Mouse (Mus musculus): ENCODE data around the gene 4930579F01Rik. TPM values are rescaled to one million over a fixed set of nuclear protein-coding genes. Genes with fewer than 3 reads are reported as not detected.

Gene 4930579F01Rik
- polyA plus RNA-seq, 1 experiment from 2014 or later, result not detected

GRCm38 (mm10) chr3:138222952-138223351 lies 29.3 kb upstream of the 4930579F01Rik start:
- 56% methylated on average over 5 of the region's 5 CpGs for WGBS

DNA sequence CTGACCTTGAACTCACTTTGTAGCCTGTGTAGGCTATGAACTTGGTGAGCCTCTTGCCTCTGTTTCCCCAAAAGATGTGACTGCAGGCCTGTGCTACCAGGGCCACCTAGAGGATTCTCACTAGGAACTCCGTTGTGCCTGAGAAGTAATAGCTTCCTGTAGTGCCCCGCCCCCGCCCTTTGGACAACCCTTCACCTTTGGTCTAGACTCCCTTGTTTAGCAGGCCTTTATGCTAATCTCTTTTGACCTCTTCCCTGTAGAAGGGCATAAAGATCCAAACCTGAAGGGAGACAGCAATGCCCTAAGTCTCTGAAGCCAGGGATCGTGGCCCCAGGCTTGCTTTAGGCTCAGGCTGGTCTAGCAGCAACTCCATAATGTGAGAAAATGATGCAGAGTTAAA lies 28.9 kb upstream of the 4930579F01Rik start:
- Histone ChIP-seq H3K9ac (ENCODE audit: low read length) (no peak overlapping the region), H3K4me3 (ENCODE audit: low read depth, low read length) (no peak overlapping the region), H3K36me3 (ENCODE audit: control insufficient read depth, insufficient read depth, low read length) (no peaks in the 10 kb centered on the region), H3K27me3 (ENCODE audit: control insufficient read depth, insufficient read depth, low read length) (no peaks in the 10 kb centered on the region), H3K27ac (ENCODE audit: low read depth, low read length) (no peak overlapping the region), H3K4me1 (ENCODE audit: control insufficient read depth, insufficient read depth, low read length) (peaks cover 6% of the 10 kb centered on the region), H3K9me3 (ENCODE audit: control insufficient read depth, low read length) (no peaks in the 10 kb centered on the region), H3K4me2 (no peak overlapping the region)
- no peak for ATAC-seq (ENCODE audit: low FRiP score)
- DNase-seq (ENCODE audit: low spot score, missing footprints), result no peak
- 68% methylated on average over 4 of the region's 4 CpGs for WGBS

More at GRCm38 (mm10) chr3:138222952-138223351, 29.3 kb upstream of the 4930579F01Rik start:
- H3K9me3 ChIP-seq (ENCODE audit: control insufficient read depth, low read length), result no peaks in the 10 kb centered on the region
- H3K4me2 ChIP-seq, result no peak overlapping the region
- H3K27me3 ChIP-seq (ENCODE audit: control insufficient read depth, insufficient read depth, low read length), result no peaks in the 10 kb centered on the region
- ATAC-seq (ENCODE audit: low FRiP score), result peak; percentile 63; the same call in 1 of the 2 replicates
- H3K27ac ChIP-seq (ENCODE audit: low read depth, low read length), result no peak overlapping the region
- peaks cover 6% of the 10 kb centered on the region for H3K4me1 ChIP-seq (ENCODE audit: control insufficient read depth, insufficient read depth, low read length)
- H3K36me3 ChIP-seq (ENCODE audit: control insufficient read depth, insufficient read depth, low read length), result no peaks in the 10 kb centered on the region
- no peak overlapping the region for H3K4me3 ChIP-seq (ENCODE audit: low read depth, low read length)
- peak; percentile 87 for DNase-seq (ENCODE audit: low spot score, missing footprints)
- H3K9ac ChIP-seq (ENCODE audit: low read length), result no peak overlapping the region

DNA sequence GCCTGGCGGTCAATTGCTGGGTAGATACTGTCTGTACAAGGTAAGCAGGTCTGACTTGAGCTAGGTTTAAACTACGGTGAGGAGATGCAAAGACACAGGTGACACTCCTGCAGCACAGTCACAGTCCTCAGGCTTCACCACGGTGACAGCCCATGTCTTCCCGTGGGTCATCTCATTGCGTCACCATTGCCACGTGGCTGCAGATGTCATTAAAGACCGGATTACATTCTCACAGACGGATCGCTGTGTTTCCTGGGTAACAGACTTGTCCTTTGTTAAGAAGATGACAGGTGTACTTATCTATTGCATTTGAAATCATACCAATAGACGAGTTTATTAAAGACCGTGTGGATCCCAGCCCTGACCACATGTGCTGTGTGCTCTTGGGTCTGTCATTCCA lies 27.5 kb upstream of the 4930579F01Rik start:
- Histone ChIP-seq H3K9ac (ENCODE audit: low read length) (no peak overlapping the region), H3K4me3 (ENCODE audit: low read depth, low read length) (no peak overlapping the region), H3K4me1 (ENCODE audit: control insufficient read depth, insufficient read depth, low read length) (peaks cover 4% of the 10 kb centered on the region), H3K36me3 (ENCODE audit: control insufficient read depth, insufficient read depth, low read length) (no peaks in the 10 kb centered on the region), H3K4me2 (no peak overlapping the region), H3K9me3 (ENCODE audit: control insufficient read depth, low read length) (no peaks in the 10 kb centered on the region), H3K27ac (ENCODE audit: low read depth, low read length) (no peak overlapping the region), H3K27me3 (ENCODE audit: control insufficient read depth, insufficient read depth, low read length) (no peaks in the 10 kb centered on the region)
- 81% methylated on average over 11 of the region's 11 CpGs for WGBS
- no peak for ATAC-seq (ENCODE audit: low FRiP score)
- no peak for DNase-seq (ENCODE audit: low spot score, missing footprints)

GRCm38 (mm10) chr3:138217631-138218264 lies 24.1 kb upstream of the 4930579F01Rik start, which contains the start of gene Adh7:
Gene Adh7 (plus strand): TSS chr3:138217760.
- 84% methylated on average over 10 of the region's 10 CpGs for WGBS
- H3K4me1 ChIP-seq (ENCODE audit: control insufficient read depth, insufficient read depth, low read length), result peaks cover 5% of the 10 kb centered on the region; the same call in 1 of the 2 replicates
- no peaks in the 10 kb centered on the region for H3K27me3 ChIP-seq (ENCODE audit: control insufficient read depth, insufficient read depth, low read length)
- DNase-seq (ENCODE audit: low spot score, missing footprints), result no peak
- ATAC-seq (ENCODE audit: low FRiP score), result no peak
- H3K36me3 ChIP-seq (ENCODE audit: control insufficient read depth, insufficient read depth, low read length), result no peaks in the 10 kb centered on the region
- H3K4me3 ChIP-seq (ENCODE audit: low read depth, low read length), result no peak within 1 kb of the TSS
- no peak within 1 kb of the TSS for H3K27ac ChIP-seq (ENCODE audit: low read depth, low read length)
- no peaks in the 10 kb centered on the region for H3K9me3 ChIP-seq (ENCODE audit: control insufficient read depth, low read length)
- no peak within 1 kb of the TSS for H3K9ac ChIP-seq (ENCODE audit: low read length)
- no peak within 1 kb of the TSS for H3K4me2 ChIP-seq

DNA sequence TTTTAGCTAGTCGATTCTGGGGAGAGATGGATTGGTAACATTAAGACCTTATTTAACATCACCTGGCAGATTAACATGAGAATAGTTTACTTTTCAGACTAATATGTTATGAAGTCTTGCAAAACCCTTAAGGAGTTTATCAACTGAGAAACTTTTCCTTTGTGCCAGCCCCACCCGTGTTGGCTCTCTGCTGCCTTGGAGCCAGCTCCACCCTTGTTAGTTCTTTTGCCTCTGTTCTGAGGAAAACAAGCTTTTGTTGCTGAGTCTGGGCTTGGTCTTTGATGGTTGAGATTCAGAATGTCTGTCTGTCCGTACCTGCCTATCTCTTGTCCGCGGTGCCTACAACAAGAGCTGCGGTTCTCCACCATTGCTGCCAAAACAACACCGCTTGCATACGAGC lies 22.5 kb upstream of the 4930579F01Rik start:
- 82% methylated on average over 8 of the region's 8 CpGs for WGBS
- H3K27ac ChIP-seq (ENCODE audit: low read depth, low read length), result no peak overlapping the region
- no peak for ATAC-seq (ENCODE audit: low FRiP score)

GRCm38 (mm10) chr3:138215395-138215989 lies 21.9 kb upstream of the 4930579F01Rik start:
- H3K27me3 ChIP-seq (ENCODE audit: control insufficient read depth, insufficient read depth, low read length), result no peaks in the 10 kb centered on the region
- no peak overlapping the region for H3K4me3 ChIP-seq (ENCODE audit: low read depth, low read length)
- H3K4me1 ChIP-seq (ENCODE audit: control insufficient read depth, insufficient read depth, low read length), result peaks cover 5% of the 10 kb centered on the region; the same call in 1 of the 2 replicates
- H3K9ac ChIP-seq (ENCODE audit: low read length), result no peak overlapping the region
- no peaks in the 10 kb centered on the region for H3K36me3 ChIP-seq (ENCODE audit: control insufficient read depth, insufficient read depth, low read length)
- ATAC-seq (ENCODE audit: low FRiP score) (peak; percentile 81), DNase-seq (ENCODE audit: low spot score, missing footprints) (peak; percentile 89)
- H3K27ac ChIP-seq (ENCODE audit: low read depth, low read length), result no peak overlapping the region
- H3K9me3 ChIP-seq (ENCODE audit: control insufficient read depth, low read length), result no peaks in the 10 kb centered on the region
- H3K4me2 ChIP-seq, result no peak overlapping the region
- WGBS, result 23% methylated on average over 11 of the region's 11 CpGs

More for the DNA sequence above, 22.5 kb upstream of the 4930579F01Rik start:
- Histone ChIP-seq H3K4me1 (ENCODE audit: control insufficient read depth, insufficient read depth, low read length) (peaks cover 5% of the 10 kb centered on the region; the same call in 1 of the 2 replicates), H3K9me3 (ENCODE audit: control insufficient read depth, low read length) (no peaks in the 10 kb centered on the region), H3K4me3 (ENCODE audit: low read depth, low read length) (no peak overlapping the region), H3K4me2 (no peak overlapping the region), H3K36me3 (ENCODE audit: control insufficient read depth, insufficient read depth, low read length) (no peaks in the 10 kb centered on the region), H3K27me3 (ENCODE audit: control insufficient read depth, insufficient read depth, low read length) (no peaks in the 10 kb centered on the region), H3K9ac (ENCODE audit: low read length) (no peak overlapping the region)
- no peak for DNase-seq (ENCODE audit: low spot score, missing footprints)

DNA sequence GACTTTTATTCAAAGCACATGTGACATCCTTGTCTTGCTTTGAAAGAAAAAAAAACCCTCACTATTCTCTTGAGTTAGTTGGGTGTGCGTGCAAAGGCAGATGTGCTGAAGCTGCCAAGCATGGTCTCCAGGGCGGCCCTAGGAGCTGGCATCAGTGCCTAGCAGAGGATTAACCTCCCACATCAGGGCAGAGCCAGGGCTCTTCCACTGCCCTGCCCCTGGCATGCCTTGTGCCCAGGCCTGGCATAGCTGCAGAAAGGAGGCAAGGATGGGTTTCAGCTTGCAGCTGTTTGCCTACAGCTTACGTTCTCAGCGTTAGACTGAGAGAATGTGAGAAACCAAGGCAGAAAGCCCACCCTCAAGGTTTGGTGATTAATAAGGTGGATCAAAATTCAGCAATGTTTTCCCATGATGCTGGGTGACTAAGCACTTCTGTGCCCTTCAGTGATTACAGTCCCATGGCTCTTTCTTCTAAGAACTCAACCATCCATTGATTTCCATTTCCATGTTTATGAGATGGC lies 18.9 kb upstream of the 4930579F01Rik start:
- no peaks in the 10 kb centered on the region for H3K27me3 ChIP-seq (ENCODE audit: control insufficient read depth, insufficient read depth, low read length)
- H3K27ac ChIP-seq (ENCODE audit: low read depth, low read length), result no peak overlapping the region
- no peak overlapping the region for H3K9ac ChIP-seq (ENCODE audit: low read length)
- H3K4me1 ChIP-seq (ENCODE audit: control insufficient read depth, insufficient read depth, low read length), result peaks cover 5% of the 10 kb centered on the region; the same call in 1 of the 2 replicates
- WGBS, result 89% methylated on average over 4 of the region's 4 CpGs
- no peak for ATAC-seq (ENCODE audit: low FRiP score)
- H3K4me2 ChIP-seq, result no peak overlapping the region
- H3K36me3 ChIP-seq (ENCODE audit: control insufficient read depth, insufficient read depth, low read length), result no peaks in the 10 kb centered on the region
- no peak for DNase-seq (ENCODE audit: low spot score, missing footprints)
- H3K9me3 ChIP-seq (ENCODE audit: control insufficient read depth, low read length), result no peaks in the 10 kb centered on the region
- H3K4me3 ChIP-seq (ENCODE audit: low read depth, low read length), result no peak overlapping the region

DNA sequence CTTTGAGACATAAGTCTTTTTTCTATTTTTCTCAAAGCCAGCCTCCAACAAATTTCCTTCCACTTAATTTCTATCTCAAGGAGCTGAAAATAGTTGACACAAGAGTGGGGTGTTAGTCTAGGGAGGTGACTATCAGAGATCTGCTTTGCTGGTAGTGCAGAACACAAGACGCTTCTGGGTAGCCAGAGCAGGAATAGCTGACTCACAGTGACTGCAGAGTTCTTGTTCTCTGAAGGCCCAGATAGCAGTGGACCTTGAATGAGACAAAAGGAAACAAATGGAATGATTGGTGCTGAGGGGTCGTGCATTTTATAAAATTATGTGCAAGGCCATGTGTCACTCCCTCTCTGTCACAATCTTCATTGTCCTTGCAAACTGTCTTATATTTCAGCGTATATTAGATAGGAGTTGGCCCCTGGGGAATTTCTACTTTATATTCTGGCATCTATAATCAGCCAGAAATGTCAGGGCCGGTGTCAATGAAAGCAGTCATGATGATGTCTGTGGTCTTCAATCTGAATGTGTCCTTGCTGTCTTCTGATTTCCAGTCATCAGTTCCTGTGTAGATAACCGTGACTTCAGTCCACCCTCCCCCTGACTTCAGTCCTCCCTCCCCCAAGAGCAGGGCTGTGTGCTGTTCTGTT lies 16.9 kb upstream of the 4930579F01Rik start:
- no peak overlapping the region for H3K4me3 ChIP-seq (ENCODE audit: low read depth, low read length)
- no peaks in the 10 kb centered on the region for H3K36me3 ChIP-seq (ENCODE audit: control insufficient read depth, insufficient read depth, low read length)
- ATAC-seq (ENCODE audit: low FRiP score) (no peak), DNase-seq (ENCODE audit: low spot score, missing footprints) (no peak)
- H3K4me2 ChIP-seq, result no peak overlapping the region
- H3K27ac ChIP-seq (ENCODE audit: low read depth, low read length), result no peak overlapping the region
- H3K9me3 ChIP-seq (ENCODE audit: control insufficient read depth, low read length), result no peaks in the 10 kb centered on the region
- H3K27me3 ChIP-seq (ENCODE audit: control insufficient read depth, insufficient read depth, low read length), result no peaks in the 10 kb centered on the region
- H3K9ac ChIP-seq (ENCODE audit: low read length), result no peak overlapping the region
- peaks cover 4% of the 10 kb centered on the region; the same call in 1 of the 2 replicates for H3K4me1 ChIP-seq (ENCODE audit: control insufficient read depth, insufficient read depth, low read length)
- WGBS, result 84% methylated on average over 5 of the region's 5 CpGs

DNA sequence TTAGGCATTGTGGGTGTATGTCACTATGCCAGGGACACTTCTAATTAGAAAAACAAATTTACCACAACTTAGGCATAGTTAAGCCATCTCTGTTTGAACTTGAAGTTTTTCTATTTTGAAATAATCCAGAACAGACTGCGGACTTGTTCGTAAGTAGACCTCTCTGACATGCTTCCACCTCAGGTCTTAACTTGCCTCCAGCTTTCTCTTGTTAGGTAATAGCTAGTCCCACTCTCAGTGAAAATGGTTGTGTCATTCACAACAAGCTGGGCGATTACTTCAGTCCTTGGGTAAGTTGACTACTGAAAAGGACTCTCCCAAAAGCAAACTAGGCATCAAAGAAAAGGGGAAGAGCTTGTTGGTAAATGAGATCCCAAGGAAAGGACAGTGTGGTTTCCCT lies 15.2 kb upstream of the 4930579F01Rik start:
- Histone ChIP-seq H3K9me3 (ENCODE audit: control insufficient read depth, low read length) (no peaks in the 10 kb centered on the region), H3K27me3 (ENCODE audit: control insufficient read depth, insufficient read depth, low read length) (no peaks in the 10 kb centered on the region), H3K4me3 (ENCODE audit: low read depth, low read length) (no peak overlapping the region), H3K9ac (ENCODE audit: low read length) (no peak overlapping the region), H3K27ac (ENCODE audit: low read depth, low read length) (no peak overlapping the region), H3K36me3 (ENCODE audit: control insufficient read depth, insufficient read depth, low read length) (no peaks in the 10 kb centered on the region), H3K4me1 (ENCODE audit: control insufficient read depth, insufficient read depth, low read length) (no peaks in the 10 kb centered on the region), H3K4me2 (no peak overlapping the region)
- WGBS, result 92% methylated on average over 3 of the region's 3 CpGs
- ATAC-seq (ENCODE audit: low FRiP score) (no peak), DNase-seq (ENCODE audit: low spot score, missing footprints) (no peak)
